Mouse (Mus musculus): Measurements from ENCODE around the gene Mplkip. TPM values are rescaled to one million over a fixed set of nuclear protein-coding genes. Genes with fewer than 3 reads are reported as not detected.

Gene Mplkip
- 26.9 and 30.2 TPM in 2 replicates for polyA plus RNA-seq (2015; fragmentation: Nextera tagmentation; extraction: Ambion mirVana)

DNA sequence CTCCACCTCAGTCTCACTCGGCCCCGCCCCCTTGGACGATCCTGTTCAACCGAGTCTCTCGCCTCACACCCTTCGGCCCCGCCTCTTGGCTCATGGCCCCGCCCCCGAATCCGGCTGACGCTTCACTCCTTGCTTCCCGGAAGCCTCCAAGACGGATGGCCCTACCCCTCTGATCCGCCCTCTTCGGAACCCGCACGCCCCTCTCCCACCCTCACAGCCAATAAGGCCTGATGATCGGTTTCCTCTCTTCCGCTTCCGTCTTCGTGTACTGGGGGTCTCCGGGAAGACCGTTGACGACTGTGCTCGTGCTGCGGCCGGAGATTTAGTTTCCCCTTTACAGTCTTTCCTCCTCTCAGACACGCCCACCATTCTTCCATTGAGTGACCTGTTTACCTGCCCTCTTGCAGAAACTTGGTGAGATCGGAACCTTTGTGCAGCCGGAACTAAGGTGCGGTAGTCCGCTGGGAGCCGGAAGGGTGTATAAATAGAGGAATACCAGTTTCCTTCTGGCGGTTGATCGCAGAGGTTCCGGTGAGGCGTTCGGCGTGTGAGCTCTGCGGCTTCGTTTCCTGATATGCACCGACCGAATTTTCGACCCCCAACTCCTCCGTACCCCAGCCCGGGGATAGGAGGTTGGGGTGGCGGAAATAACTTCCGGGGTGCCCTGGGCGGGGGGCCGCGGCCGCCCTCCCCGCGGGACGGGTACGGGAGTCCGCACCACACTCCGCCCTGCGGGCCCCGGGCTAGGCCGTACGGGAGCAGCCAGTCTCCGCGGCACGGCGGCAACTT is at the start of gene Mplkip, which contains the start of gene Sugct:
Gene Mplkip, plus strand, starts transcription at position 282 of the 789 bp plus-strand sequence.
Gene Sugct, minus strand, starts transcription at position 643 of the 789 bp plus-strand sequence.
- Histone ChIP-seq H3K27ac (replicated peaks) (peak within 1 kb of the TSS; percentile 94), H3K4me3 (peak within 1 kb of the TSS; percentile 89), H3K9ac (peak within 1 kb of the TSS; percentile 96), H3K9me3 (no peaks in the 10 kb centered on the region), H3K36me3 (no peaks in the 10 kb centered on the region), H3K4me2 (peak within 1 kb of the TSS; percentile 83), H3K27me3 (replicated peaks) (no peaks in the 10 kb centered on the region), H3K4me1 (peaks cover 15% of the 10 kb centered on the region)
- ATAC-seq (ENCODE audit: extremely low read depth, insufficient number of reproducible peaks, low FRiP score, low TSS enrichment): peak; percentile 97
- WGBS: 1% methylated on average over 63 of the region's 66 CpGs

DNA sequence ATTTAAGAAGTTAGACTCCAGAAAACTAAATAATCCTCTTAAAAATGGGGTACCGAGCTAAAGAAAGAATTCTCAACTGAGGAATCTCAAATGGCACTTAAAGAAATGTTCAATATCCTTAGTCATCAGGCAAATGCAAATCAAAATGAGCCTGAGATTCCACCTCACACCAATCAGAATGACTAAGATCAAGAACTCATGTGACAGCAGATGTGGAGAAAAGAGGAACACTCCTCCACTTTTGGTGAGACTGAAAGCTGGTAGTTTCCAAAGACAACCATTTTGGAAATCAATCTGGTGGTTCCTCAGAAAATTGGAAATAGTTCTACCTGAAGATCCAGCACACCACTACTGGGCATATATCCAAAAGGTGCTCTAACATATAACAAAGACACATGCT is 27.6 kb upstream of the Mplkip start:
- no peak overlapping the region for H3K4me3 ChIP-seq
- H3K9me3 ChIP-seq: no peaks in the 10 kb centered on the region
- H3K9ac ChIP-seq: no peak overlapping the region
- H3K4me1 ChIP-seq: no peaks in the 10 kb centered on the region
- H3K36me3 ChIP-seq: no peaks in the 10 kb centered on the region
- H3K27me3 ChIP-seq (replicated peaks): no peaks in the 10 kb centered on the region
- 89% methylated on average over 1 of the region's 1 CpGs for WGBS
- no peak overlapping the region for H3K4me2 ChIP-seq
- H3K27ac ChIP-seq (replicated peaks): no peak overlapping the region
- ATAC-seq (ENCODE audit: extremely low read depth, insufficient number of reproducible peaks, low FRiP score, low TSS enrichment): no peak

DNA sequence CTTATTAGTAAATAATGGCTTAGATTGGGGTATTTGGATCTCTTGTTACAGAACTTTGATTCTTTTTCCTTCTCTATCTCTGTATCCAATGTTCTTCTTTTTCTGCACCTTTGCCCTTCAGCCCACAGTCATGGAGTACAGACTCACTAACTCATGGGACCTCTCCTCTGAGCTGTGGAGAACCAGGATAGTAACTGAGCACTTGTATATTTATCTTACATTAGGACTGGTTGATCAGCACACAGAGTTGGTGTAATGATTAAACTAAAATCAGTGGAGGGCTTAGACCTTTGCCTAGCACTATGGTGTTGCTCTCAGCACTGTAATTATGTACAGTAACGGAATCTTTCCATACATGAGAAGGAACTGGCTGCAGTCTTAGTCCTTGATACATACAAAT is 23.9 kb upstream of the Mplkip start:
- H3K27ac ChIP-seq (replicated peaks): no peak overlapping the region
- 68% methylated on average over 1 of the region's 1 CpGs for WGBS
- H3K9me3 ChIP-seq: no peaks in the 10 kb centered on the region
- H3K36me3 ChIP-seq: no peaks in the 10 kb centered on the region
- H3K4me3 ChIP-seq: no peak overlapping the region
- H3K4me1 ChIP-seq: no peaks in the 10 kb centered on the region
- no peak overlapping the region for H3K4me2 ChIP-seq
- no peaks in the 10 kb centered on the region for H3K27me3 ChIP-seq (replicated peaks)
- no peak overlapping the region for H3K9ac ChIP-seq
- no peak for ATAC-seq (ENCODE audit: extremely low read depth, insufficient number of reproducible peaks, low FRiP score, low TSS enrichment)

DNA sequence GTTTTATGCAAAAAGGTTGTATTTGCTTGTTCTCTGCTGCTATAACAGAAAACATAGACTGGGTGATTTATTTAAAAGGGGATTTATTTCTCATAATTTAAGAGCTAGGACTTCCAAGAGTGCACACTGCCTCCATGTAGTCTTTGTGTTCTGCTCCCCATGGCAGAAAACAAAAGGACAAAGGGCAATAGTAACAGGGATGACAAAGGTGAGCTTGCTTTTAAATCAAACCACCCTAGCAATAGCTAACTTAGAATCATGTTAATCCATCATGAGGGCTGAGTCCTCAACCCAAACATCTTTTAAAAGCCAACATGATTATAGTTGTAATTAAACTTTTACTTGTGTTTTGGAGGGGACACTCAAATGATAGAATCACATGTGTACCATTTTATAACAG is 5.5 kb upstream of the Mplkip start:
- Histone ChIP-seq H3K4me3 (no peak overlapping the region), H3K9ac (no peak overlapping the region)
- ATAC-seq (ENCODE audit: extremely low read depth, insufficient number of reproducible peaks, low FRiP score, low TSS enrichment): no peak

DNA sequence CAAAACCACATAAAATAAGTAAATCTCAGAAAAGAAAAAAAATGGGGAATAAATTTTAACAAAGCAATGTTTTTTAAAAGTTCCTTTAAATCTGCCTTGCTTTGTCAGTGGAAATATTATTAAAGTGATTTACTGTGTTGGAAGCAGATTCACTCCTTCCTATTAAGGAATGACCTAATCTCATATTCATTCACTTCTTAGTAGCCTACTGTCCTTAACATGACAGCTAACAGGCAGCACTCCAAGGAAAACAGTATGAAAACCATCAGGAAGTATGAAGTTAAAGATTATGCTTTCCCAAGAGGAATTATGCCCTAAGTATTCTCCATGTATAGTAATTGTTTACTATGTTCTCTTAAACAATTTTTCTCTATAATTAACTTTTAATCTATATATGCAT is 4.3 kb upstream of the Mplkip start:
- H3K36me3 ChIP-seq: no peaks in the 10 kb centered on the region
- H3K4me1 ChIP-seq: peaks cover 13% of the 10 kb centered on the region
- no peak overlapping the region for H3K4me3 ChIP-seq
- no peak for ATAC-seq (ENCODE audit: extremely low read depth, insufficient number of reproducible peaks, low FRiP score, low TSS enrichment)
- 0 out of 2 replicates have a peak overlapping the region, but pooled peaks have one; percentile 57 for H3K27ac ChIP-seq (replicated peaks)
- no peak overlapping the region for H3K4me2 ChIP-seq
- H3K27me3 ChIP-seq (replicated peaks): no peaks in the 10 kb centered on the region
- H3K9me3 ChIP-seq: no peaks in the 10 kb centered on the region
- no peak overlapping the region for H3K9ac ChIP-seq

More for the DNA sequence above, 5.5 kb upstream of the Mplkip start:
- H3K9me3 ChIP-seq: no peaks in the 10 kb centered on the region
- H3K36me3 ChIP-seq: no peaks in the 10 kb centered on the region
- no peak overlapping the region for H3K4me2 ChIP-seq
- no peak overlapping the region for H3K27ac ChIP-seq (replicated peaks)
- no peaks in the 10 kb centered on the region for H3K27me3 ChIP-seq (replicated peaks)
- H3K4me1 ChIP-seq: peaks cover 13% of the 10 kb centered on the region

DNA sequence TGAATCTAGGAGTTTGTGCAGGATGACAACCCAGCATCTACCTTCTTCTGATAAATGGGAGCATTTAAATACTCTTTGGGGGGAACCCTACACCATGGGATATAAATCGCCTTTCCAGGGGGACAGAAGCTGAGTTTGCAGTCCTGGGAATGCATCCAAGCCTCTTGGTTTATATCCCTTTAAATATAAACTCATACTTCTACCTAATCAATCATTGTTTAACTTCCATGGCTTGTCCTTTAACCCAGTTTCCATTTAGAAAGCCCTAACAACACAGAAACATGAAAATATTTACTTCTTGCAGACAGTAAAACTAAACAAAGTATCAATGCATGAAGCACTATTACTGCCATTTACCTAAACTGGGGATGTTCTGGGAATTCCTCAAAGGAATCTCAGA is 3.6 kb upstream of the Mplkip start:
- Histone ChIP-seq H3K4me2 (no peak overlapping the region), H3K36me3 (no peaks in the 10 kb centered on the region), H3K4me3 (no peak overlapping the region), H3K27me3 (replicated peaks) (no peaks in the 10 kb centered on the region), H3K27ac (replicated peaks) (no peak overlapping the region), H3K9me3 (no peaks in the 10 kb centered on the region), H3K4me1 (peaks cover 13% of the 10 kb centered on the region), H3K9ac (no peak overlapping the region)
- ATAC-seq (ENCODE audit: extremely low read depth, insufficient number of reproducible peaks, low FRiP score, low TSS enrichment): no peak
- 59% methylated on average over 1 of the region's 1 CpGs for WGBS

DNA sequence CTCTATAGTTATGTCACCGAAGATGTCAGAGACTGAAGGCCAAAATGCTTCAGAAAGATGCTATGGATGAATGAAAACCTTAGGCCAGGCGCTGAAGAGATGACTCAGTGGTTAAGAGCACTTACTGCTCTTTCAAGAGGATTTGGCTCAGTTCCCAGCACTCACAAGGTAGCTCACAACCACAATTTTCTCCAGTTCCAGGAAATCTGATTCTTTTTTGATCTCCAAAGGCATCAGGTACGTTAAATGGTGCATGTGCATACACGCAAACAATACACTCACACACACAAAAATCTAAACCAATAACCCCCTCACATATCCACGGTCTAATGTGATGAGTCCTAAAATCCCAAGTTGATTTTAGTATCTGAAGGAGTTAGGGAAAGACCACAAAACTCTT is 1.2 kb upstream of the Mplkip start:
- Histone ChIP-seq H3K4me2 (peak overlapping the region; percentile 74), H3K27ac (replicated peaks) (peak overlapping the region; percentile 87; the same call in 1 of the 2 replicates), H3K9me3 (no peaks in the 10 kb centered on the region), H3K4me3 (peak overlapping the region; percentile 89), H3K9ac (0 out of 2 replicates have a peak overlapping the region, but pooled peaks have one; percentile 19), H3K36me3 (no peaks in the 10 kb centered on the region), H3K27me3 (replicated peaks) (no peaks in the 10 kb centered on the region), H3K4me1 (peaks cover 20% of the 10 kb centered on the region)
- 60% methylated on average over 5 of the region's 5 CpGs for WGBS
- ATAC-seq (ENCODE audit: extremely low read depth, insufficient number of reproducible peaks, low FRiP score, low TSS enrichment): no peak

DNA sequence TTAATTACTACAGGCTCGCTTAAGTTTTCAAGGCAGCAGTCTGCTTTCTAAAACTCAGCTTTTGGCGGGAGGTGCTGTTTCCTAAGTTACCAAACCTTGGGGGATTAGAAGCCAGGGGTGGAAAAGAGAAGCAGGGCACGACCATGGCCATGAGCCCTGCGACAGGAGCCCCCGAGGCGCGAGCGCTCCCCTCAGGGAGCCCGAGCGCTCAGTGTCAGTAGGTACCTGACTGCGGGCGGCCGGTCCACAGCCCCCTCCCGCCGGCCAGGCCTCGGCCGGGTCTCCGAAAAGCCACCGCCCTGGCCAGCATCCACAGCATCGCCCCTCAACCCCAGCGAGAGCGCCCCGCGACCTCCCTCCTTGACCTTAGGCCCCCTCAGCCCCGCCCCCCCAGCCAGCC is 578 bp upstream of the Mplkip start:
- H3K9ac ChIP-seq: peak overlapping the region; percentile 88
- no peaks in the 10 kb centered on the region for H3K36me3 ChIP-seq
- H3K4me2 ChIP-seq: peak overlapping the region; percentile 74
- peaks cover 20% of the 10 kb centered on the region for H3K4me1 ChIP-seq
- H3K27ac ChIP-seq (replicated peaks): peak overlapping the region; percentile 87
- no peaks in the 10 kb centered on the region for H3K9me3 ChIP-seq
- peak; percentile 71 for ATAC-seq (ENCODE audit: extremely low read depth, insufficient number of reproducible peaks, low FRiP score, low TSS enrichment)
- WGBS: 0% methylated on average over 25 of the region's 25 CpGs
- H3K27me3 ChIP-seq (replicated peaks): no peaks in the 10 kb centered on the region
- peak overlapping the region; percentile 89 for H3K4me3 ChIP-seq

DNA sequence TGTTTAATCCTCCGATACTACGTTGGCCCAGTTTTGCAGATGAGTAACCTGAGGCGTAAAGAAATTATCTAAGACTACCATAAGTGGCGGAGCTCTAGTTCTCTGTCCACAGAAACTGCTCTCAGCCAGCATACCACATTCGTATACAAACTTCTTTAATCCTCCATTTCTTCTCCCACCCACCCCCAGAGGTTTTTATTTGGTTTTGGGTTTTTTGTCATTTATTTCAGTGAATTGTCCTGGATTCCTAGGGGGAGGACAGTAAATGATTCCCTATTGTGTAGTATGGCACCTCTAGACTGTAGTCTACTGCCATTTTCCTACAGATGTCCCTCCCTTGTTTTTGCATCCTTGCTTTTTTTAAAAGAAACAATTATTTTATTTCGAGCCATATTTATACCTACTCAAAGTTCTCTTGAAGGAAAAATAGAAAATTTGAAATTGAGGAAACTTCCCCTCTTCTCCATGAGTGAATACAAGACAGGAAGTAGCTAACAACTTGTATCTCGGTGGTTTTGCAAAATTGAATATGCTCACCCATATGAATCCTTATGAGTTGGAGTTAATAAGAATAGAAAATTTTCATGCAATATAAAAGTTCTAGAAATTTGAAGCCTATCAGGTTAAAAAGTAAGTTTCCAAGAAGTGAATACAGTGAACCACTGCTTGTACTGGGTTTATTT is 1.0 kb downstream of the Mplkip start:
- Histone ChIP-seq H3K27ac (replicated peaks) (peak overlapping the region; percentile 94), H3K4me1 (peaks cover 18% of the 10 kb centered on the region), H3K9me3 (no peaks in the 10 kb centered on the region), H3K4me3 (peak overlapping the region; percentile 89), H3K9ac (peak overlapping the region; percentile 96), H3K27me3 (replicated peaks) (no peaks in the 10 kb centered on the region), H3K4me2 (peak overlapping the region; percentile 83), H3K36me3 (no peaks in the 10 kb centered on the region)
- 10% methylated on average over 7 of the region's 7 CpGs for WGBS
- ATAC-seq (ENCODE audit: extremely low read depth, insufficient number of reproducible peaks, low FRiP score, low TSS enrichment): no peak

DNA sequence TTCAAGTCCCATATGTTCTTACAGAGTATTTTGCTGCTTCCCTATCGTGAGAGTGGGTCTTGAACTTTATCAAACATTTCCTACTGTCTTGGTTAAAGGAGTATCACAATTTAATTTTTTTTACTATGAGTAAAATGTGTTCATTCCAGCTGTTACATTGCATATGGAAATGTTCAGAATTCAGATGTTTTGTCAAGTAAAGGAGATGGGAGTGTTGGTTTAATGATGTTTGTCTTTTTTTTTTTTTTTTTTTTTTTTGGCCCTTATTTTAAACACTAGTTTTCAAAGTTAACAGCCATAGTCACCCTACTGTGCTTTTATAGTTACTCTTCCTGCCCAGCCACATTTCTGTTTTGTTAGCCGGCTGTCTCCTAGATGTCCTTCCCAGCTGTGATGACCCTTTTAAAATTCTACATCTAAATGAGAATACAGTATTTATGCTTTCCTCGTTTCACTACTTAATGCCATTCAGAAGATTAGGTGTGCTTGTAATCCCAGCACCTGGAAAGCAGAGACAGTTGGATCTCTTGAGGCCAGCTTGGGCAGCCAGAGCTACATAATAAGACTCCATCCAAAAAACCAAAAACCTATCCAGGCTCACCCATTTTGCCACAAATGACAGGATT is 5.2 kb downstream of the Mplkip start:
- Histone ChIP-seq H3K27me3 (replicated peaks) (no peaks in the 10 kb centered on the region), H3K36me3 (peaks cover 10% of the 10 kb centered on the region), H3K9ac (no peak overlapping the region), H3K4me3 (no peak overlapping the region), H3K27ac (replicated peaks) (no peak overlapping the region), H3K4me2 (no peak overlapping the region), H3K4me1 (peaks cover 19% of the 10 kb centered on the region), H3K9me3 (no peaks in the 10 kb centered on the region)
- 85% methylated on average over 3 of the region's 3 CpGs for WGBS
- no peak for ATAC-seq (ENCODE audit: extremely low read depth, insufficient number of reproducible peaks, low FRiP score, low TSS enrichment)

DNA sequence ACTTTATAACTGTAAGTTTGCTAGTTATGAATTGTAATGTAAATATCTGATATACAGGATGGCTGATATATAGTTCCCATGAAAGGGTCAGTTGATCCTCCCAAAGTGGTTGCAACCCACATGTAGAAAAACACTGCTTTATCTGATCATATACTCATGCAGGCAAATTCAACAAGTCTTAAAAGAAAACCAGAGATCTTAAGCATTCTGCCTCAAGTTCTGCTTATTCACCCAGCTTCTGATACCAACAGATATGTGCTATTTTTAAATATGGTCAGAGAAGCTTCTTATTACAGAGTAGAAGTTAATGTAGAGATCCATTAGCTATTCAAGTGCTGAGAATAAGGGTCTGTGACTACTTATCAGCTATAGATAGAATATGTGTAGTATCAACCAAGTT is 6.3 kb downstream of the Mplkip start:
- Histone ChIP-seq H3K9ac (no peak overlapping the region), H3K27ac (replicated peaks) (no peak overlapping the region), H3K9me3 (no peaks in the 10 kb centered on the region), H3K4me3 (no peak overlapping the region), H3K4me1 (peaks cover 19% of the 10 kb centered on the region), H3K27me3 (replicated peaks) (no peaks in the 10 kb centered on the region), H3K36me3 (peaks cover 10% of the 10 kb centered on the region), H3K4me2 (no peak overlapping the region)
- no peak for ATAC-seq (ENCODE audit: extremely low read depth, insufficient number of reproducible peaks, low FRiP score, low TSS enrichment)
